Mouse (Mus musculus) spleen, adult 2 months (tissue): ENCODE results near the gene Hdgf.

Experiments used
- CTCF ChIP-seq: fragments of 200-500 bp; IDR thresholded peaks from 2 replicates; pipeline ENCODE4 v1.5.1; 2011; ENCODE audit warnings: mild to moderate bottlenecking, inconsistent platforms; ENCODE audit not compliant: insufficient read depth, insufficient read length, insufficient replicate concordance; ENCODE audit errors: extremely low read depth
- POLR2A ChIP-seq: fragments of 200-500 bp; IDR thresholded peaks from 2 replicates; pipeline ENCODE4 v1.6.1; 2011; ENCODE audit warnings: low read depth, low read length, inconsistent platforms

- TF ChIP-seq POLR2A (no peak), CTCF (peak; percentile 66; the same call in 1 of the 2 replicates)
Observed at GRCm38 (mm10) chr3:87859813-87860212, 46.3 kb upstream of the Hdgf start.
